Mouse (Mus musculus) stomach, postnatal 0 days (tissue): ENCODE measurements at regions not wholly inside any gene's neighbourhood (a gene's known extent, or its start where the extent isn't known, plus 50 kb on each side); places are given as distances from the start of the nearest gene placed in this dataset.

Experiments
- CTCF ChIP-seq: IDR thresholded peaks from 2 replicates; pipeline ENCODE4 v1.5.1; 2016; ENCODE audit warnings: antibody characterized with exemption, low read depth, mild to moderate bottlenecking, moderate library complexity
- EP300 ChIP-seq: optimal IDR thresholded peaks from 2 replicates; pipeline ENCODE3; 2016; ENCODE audit warnings: antibody characterized with exemption

- TF ChIP-seq EP300 (peak; percentile 37), CTCF (no peak)
These were observed 797.0 kb downstream of the Gm6760 start for GRCm38 (mm10) chrX:63355035-63355434.
